Mouse (Mus musculus) hindbrain, embryonic 15.5 days (tissue): ENCODE data around the gene Sesn1. TPM values are rescaled to one million over a fixed set of nuclear protein-coding genes. Genes with fewer than 3 reads are reported as not detected.

Source experiments
- ATAC-seq: fragments of 200-750 bp; cut with Nextera tagmentation; 2 replicates; pipeline ENCODE4 v1.8.0; 2017; ENCODE audit warnings: low read depth, moderate number of reproducible peaks, moderate TSS enrichment; ENCODE audit not compliant: low FRiP score
- H3K27ac ChIP-seq: fragments of 300-500 bp; sonication (generic); replicated peaks from 2 replicates; pipeline ENCODE4 v1.5.1; 2015; ENCODE audit warnings: mild to moderate bottlenecking, inconsistent platforms
- H3K27me3 ChIP-seq: fragments of 300-500 bp; sonication (generic); 2 replicates; pipeline ENCODE4 v1.6.1; 2015; ENCODE audit warnings: control low read depth, inconsistent platforms
- H3K36me3 ChIP-seq: fragments of 300-500 bp; sonication (generic); 2 replicates; pipeline ENCODE4 v1.6.1; 2015; ENCODE audit warnings: control low read depth, inconsistent platforms
- H3K4me1 ChIP-seq: fragments of 300-500 bp; sonication (generic); replicated peaks from 2 replicates; pipeline ENCODE4 v1.6.1; 2015; ENCODE audit warnings: control low read depth, inconsistent platforms
- H3K4me2 ChIP-seq: fragments of 300-500 bp; sonication (generic); 2 replicates; pipeline ENCODE4 v1.6.1; 2015; ENCODE audit warnings: moderate library complexity, mild to moderate bottlenecking, inconsistent platforms
- H3K4me3 ChIP-seq: fragments of 300-500 bp; sonication (generic); 2 replicates; pipeline ENCODE4 v1.5.1; 2015; ENCODE audit warnings: mild to moderate bottlenecking, inconsistent platforms
- H3K9ac ChIP-seq: fragments of 300-500 bp; sonication (generic); 2 replicates; pipeline ENCODE4 v1.6.1; 2015; ENCODE audit warnings: inconsistent platforms
- H3K9me3 ChIP-seq: fragments of 300-500 bp; sonication (generic); 2 replicates; pipeline ENCODE4 v1.6.1; 2016; ENCODE audit warnings: control low read depth, inconsistent platforms
- WGBS: fragments of 180-500 bp; shearing (Covaris S2); methylation state at CpG from one replicate; pipeline ENCODE4 v1.1.7; 2015; 5-methylcytosine and 5-hydroxymethylcytosine counted together
- polyA plus RNA-seq: library from polyadenylated mRNA; unstranded; fragments of >200 nt; fragmentation: Nextera tagmentation; extraction: Ambion mirVana; gene quantifications from 2 replicates; pipeline ENCODE4 v1.2.1, GENCODE M21; 2015

Gene Sesn1
- polyA plus RNA-seq, 1 experiment from 2014 or later = 37.4 TPM

GRCm38 (mm10) chr10:41896425-41896824 is 86.7 kb downstream of the Sesn1 start:
- Histone ChIP-seq H3K4me1 (peaks cover 10% of the 10 kb centered on the region; the same call in 1 of the 2 replicates), H3K9me3 (no peaks in the 10 kb centered on the region), H3K27ac (no peak overlapping the region), H3K9ac (no peak overlapping the region), H3K36me3 (peaks cover 20% of the 10 kb centered on the region), H3K4me3 (no peak overlapping the region), H3K27me3 (no peaks in the 10 kb centered on the region), H3K4me2 (no peak overlapping the region)
- no peak for ATAC-seq

DNA sequence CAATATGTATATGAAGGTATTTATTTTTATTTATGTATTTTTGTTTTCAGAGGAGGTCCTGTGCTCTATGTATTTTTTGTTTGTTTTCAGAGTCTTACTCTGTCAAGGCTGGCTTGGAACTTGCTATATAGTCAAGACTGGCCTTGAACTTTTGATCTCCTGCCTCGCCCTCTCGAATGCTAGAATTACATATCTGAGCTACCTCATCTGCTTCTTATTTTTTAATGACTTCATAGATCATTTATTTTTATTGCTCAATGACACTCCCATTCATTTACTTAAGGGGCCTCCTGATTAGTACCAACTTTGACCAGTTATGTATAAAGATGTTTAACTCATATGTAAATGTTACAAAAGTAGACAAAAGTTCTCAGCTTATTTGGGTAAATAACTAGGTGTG is 87.1 kb downstream of the Sesn1 start:
- H3K36me3 ChIP-seq = peaks cover 20% of the 10 kb centered on the region
- H3K27ac ChIP-seq = no peak overlapping the region
- WGBS = 99% methylated on average over 2 of the region's 2 CpGs
- no peak overlapping the region for H3K4me3 ChIP-seq
- no peak for ATAC-seq
- H3K4me1 ChIP-seq = peaks cover 10% of the 10 kb centered on the region; the same call in 1 of the 2 replicates
- H3K9ac ChIP-seq = no peak overlapping the region
- H3K27me3 ChIP-seq = no peaks in the 10 kb centered on the region
- H3K4me2 ChIP-seq = no peak overlapping the region
- no peaks in the 10 kb centered on the region for H3K9me3 ChIP-seq

GRCm38 (mm10) chr10:41901456-41901855 is 91.7 kb downstream of the Sesn1 start:
- H3K9me3 ChIP-seq = no peaks in the 10 kb centered on the region
- WGBS = 90% methylated on average over 8 of the region's 8 CpGs
- H3K4me2 ChIP-seq = no peak overlapping the region
- H3K27me3 ChIP-seq = no peaks in the 10 kb centered on the region
- H3K9ac ChIP-seq = no peak overlapping the region
- no peak overlapping the region for H3K4me3 ChIP-seq
- ATAC-seq = no peak
- H3K27ac ChIP-seq = no peak overlapping the region
- no peaks in the 10 kb centered on the region for H3K4me1 ChIP-seq
- H3K36me3 ChIP-seq = peaks cover 47% of the 10 kb centered on the region

DNA sequence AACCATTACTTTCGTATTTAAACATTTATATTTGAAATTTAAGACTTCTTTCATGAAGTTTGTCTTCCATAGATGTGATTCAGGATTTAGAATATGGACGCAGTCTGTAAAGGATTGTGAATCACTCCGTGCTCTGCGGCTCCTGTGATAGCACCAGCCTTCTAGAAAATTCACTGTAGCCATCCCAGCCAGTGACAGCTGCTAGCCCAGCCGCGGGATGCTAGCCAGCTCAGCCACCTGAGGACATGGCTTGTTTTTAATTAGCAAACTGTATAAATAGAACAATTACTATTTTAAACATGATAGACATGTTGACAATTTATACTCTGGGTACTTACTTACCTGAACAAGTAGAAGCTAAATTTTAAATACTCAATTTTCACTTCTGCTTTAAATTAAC is 92.1 kb downstream of the Sesn1 start:
- Histone ChIP-seq H3K4me3 (no peak overlapping the region), H3K27me3 (no peaks in the 10 kb centered on the region), H3K9ac (no peak overlapping the region), H3K36me3 (peaks cover 50% of the 10 kb centered on the region), H3K4me1 (no peaks in the 10 kb centered on the region), H3K27ac (no peak overlapping the region), H3K4me2 (no peak overlapping the region), H3K9me3 (no peaks in the 10 kb centered on the region)
- no peak for ATAC-seq
- WGBS = 85% methylated on average over 6 of the region's 6 CpGs

GRCm38 (mm10) chr10:41907473-41907872 is 97.7 kb downstream of the Sesn1 start:
- Histone ChIP-seq H3K4me3 (no peak overlapping the region), H3K36me3 (peaks cover 41% of the 10 kb centered on the region), H3K4me1 (no peaks in the 10 kb centered on the region), H3K9me3 (no peaks in the 10 kb centered on the region), H3K4me2 (no peak overlapping the region), H3K9ac (no peak overlapping the region), H3K27me3 (no peaks in the 10 kb centered on the region), H3K27ac (no peak overlapping the region)
- WGBS = 72% methylated on average over 11 of the region's 11 CpGs
- no peak for ATAC-seq

GRCm38 (mm10) chr10:41907950-41908349 is 98.2 kb downstream of the Sesn1 start:
- 81% methylated on average over 4 of the region's 4 CpGs for WGBS
- no peak overlapping the region for H3K4me2 ChIP-seq
- H3K9me3 ChIP-seq = no peaks in the 10 kb centered on the region
- no peaks in the 10 kb centered on the region for H3K27me3 ChIP-seq
- H3K4me1 ChIP-seq = no peaks in the 10 kb centered on the region
- H3K36me3 ChIP-seq = peaks cover 36% of the 10 kb centered on the region
- no peak for ATAC-seq
- H3K4me3 ChIP-seq = no peak overlapping the region
- no peak overlapping the region for H3K27ac ChIP-seq
- H3K9ac ChIP-seq = no peak overlapping the region

GRCm38 (mm10) chr10:41908899-41909298 is 99.2 kb downstream of the Sesn1 start:
- 50% methylated on average over 6 of the region's 6 CpGs for WGBS
- H3K9ac ChIP-seq = no peak overlapping the region
- H3K4me2 ChIP-seq = no peak overlapping the region
- H3K36me3 ChIP-seq = peaks cover 30% of the 10 kb centered on the region
- H3K27ac ChIP-seq = no peak overlapping the region
- H3K4me1 ChIP-seq = no peaks in the 10 kb centered on the region
- no peak overlapping the region for H3K4me3 ChIP-seq
- H3K9me3 ChIP-seq = no peaks in the 10 kb centered on the region
- H3K27me3 ChIP-seq = no peaks in the 10 kb centered on the region
- ATAC-seq = peak; percentile 74; the same call in 1 of the 2 replicates

DNA sequence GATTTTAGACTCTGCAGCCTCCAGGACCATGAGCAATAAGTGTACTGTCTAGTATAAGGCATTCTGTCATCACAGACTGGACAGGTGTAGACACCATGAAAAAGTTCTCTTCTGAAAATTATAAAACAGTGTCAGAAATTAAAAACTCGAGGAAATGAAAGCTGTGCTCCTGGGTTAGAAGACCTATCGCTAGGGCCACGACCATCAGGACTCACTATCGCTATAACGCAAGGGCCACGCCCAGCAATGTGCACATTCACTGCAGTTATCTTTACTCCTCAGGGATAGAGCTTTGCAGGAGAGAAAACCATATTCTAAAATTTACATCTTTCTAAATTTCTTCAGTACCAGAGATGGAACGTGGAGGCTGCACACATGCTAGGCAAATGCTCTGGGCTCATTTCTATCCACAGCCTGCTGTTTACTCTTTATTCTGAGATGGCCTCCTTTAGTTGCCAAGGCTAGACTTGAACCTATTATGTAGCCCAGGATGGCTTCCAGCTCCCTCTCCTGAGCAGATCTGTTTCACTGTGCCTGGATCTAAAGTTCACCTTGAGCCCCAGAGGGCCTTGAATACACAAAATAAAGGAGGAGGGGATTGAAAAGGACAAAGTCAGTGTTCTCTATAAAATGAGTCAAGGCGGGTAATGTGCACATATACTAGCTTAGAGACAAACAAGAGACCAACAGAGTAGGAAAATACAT is 102.7 kb downstream of the Sesn1 start:
- H3K4me1 ChIP-seq = no peaks in the 10 kb centered on the region
- no peak overlapping the region for H3K4me2 ChIP-seq
- H3K9me3 ChIP-seq = no peaks in the 10 kb centered on the region
- H3K27me3 ChIP-seq = no peaks in the 10 kb centered on the region
- H3K27ac ChIP-seq = no peak overlapping the region
- 95% methylated on average over 8 of the region's 8 CpGs for WGBS
- no peak overlapping the region for H3K9ac ChIP-seq
- ATAC-seq = no peak
- no peaks in the 10 kb centered on the region for H3K36me3 ChIP-seq
- no peak overlapping the region for H3K4me3 ChIP-seq

GRCm38 (mm10) chr10:41926726-41927125 is 117.0 kb downstream of the Sesn1 start:
- WGBS = 61% methylated on average over 14 of the region's 14 CpGs
- H3K4me3 ChIP-seq = no peak overlapping the region
- ATAC-seq = peak; percentile 52
- H3K4me1 ChIP-seq = peaks cover 2% of the 10 kb centered on the region; the same call in 1 of the 2 replicates
- no peak overlapping the region for H3K4me2 ChIP-seq
- 0 out of 2 replicates have a peak overlapping the region, but pooled peaks have one; percentile 32 for H3K27ac ChIP-seq
- H3K36me3 ChIP-seq = no peaks in the 10 kb centered on the region
- H3K27me3 ChIP-seq = no peaks in the 10 kb centered on the region
- H3K9ac ChIP-seq = no peak overlapping the region
- no peaks in the 10 kb centered on the region; the same call in 1 of the 2 replicates for H3K9me3 ChIP-seq

GRCm38 (mm10) chr10:41930966-41931365 is 121.2 kb downstream of the Sesn1 start:
- ATAC-seq = no peak
- Histone ChIP-seq H3K9ac (no peak overlapping the region), H3K27ac (no peak overlapping the region), H3K4me1 (peaks cover 37% of the 10 kb centered on the region), H3K9me3 (no peaks in the 10 kb centered on the region), H3K4me3 (no peak overlapping the region), H3K27me3 (no peaks in the 10 kb centered on the region), H3K4me2 (no peak overlapping the region), H3K36me3 (no peaks in the 10 kb centered on the region)
- WGBS = 47% methylated on average over 4 of the region's 4 CpGs

- H3K36me3 ChIP-seq = no peaks in the 10 kb centered on the region
- no peak overlapping the region for H3K4me3 ChIP-seq
- H3K4me2 ChIP-seq = peak overlapping the region; percentile 37
- peak overlapping the region; percentile 75 for H3K27ac ChIP-seq
- H3K4me1 ChIP-seq = peaks cover 46% of the 10 kb centered on the region
- H3K9me3 ChIP-seq = no peaks in the 10 kb centered on the region
- H3K27me3 ChIP-seq = no peaks in the 10 kb centered on the region
- no peak for ATAC-seq
- no peak overlapping the region for H3K9ac ChIP-seq
- WGBS = 35% methylated on average over 12 of the region's 12 CpGs
Measured at GRCm38 (mm10) chr10:41931962-41932361, 122.2 kb downstream of the Sesn1 start.

DNA sequence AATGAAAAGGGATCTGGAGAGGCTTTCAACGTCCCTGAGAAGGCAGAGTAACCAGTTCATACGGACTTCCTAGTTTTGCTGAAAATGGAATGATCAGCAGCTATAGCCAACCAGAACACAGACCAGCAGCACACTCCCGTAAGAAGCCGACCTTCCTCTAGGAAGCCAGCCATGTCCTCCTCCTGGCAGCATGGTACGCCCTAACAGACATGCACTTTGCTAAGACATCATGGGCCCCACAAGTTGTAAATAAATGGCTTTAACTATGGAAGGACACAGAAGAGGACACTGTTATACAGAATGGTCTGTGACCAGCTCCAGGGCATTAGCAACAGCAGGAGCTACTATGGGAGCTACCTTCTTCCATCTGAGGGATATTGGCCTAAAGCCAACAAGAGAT is 123.2 kb downstream of the Sesn1 start:
- no peak for ATAC-seq
- Histone ChIP-seq H3K4me1 (peaks cover 50% of the 10 kb centered on the region), H3K9me3 (no peaks in the 10 kb centered on the region), H3K4me3 (no peak overlapping the region), H3K9ac (no peak overlapping the region), H3K36me3 (no peaks in the 10 kb centered on the region), H3K27ac (no peak overlapping the region), H3K4me2 (no peak overlapping the region), H3K27me3 (no peaks in the 10 kb centered on the region)
- WGBS = 81% methylated on average over 5 of the region's 5 CpGs

DNA sequence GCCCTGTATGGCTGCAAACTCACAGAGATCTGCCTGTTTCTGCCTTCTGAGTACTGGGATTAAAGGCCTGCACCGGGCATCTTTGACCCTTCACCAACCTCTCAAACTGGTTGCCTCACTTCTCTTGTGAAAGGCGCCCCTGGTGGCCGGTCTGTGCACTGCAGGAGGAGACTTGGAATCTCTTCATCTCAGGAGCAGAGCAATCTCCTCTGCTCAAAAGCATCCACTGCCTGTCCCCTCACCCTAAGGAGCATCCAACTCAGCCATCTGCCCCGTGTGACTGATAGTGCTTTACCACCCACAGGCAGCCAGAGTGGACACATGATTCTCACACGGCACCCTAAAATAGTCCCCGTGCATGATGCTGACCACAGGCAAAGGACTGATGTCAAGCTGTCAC is 123.8 kb downstream of the Sesn1 start:
- ATAC-seq = no peak
- no peaks in the 10 kb centered on the region for H3K27me3 ChIP-seq
- no peaks in the 10 kb centered on the region for H3K36me3 ChIP-seq
- no peak overlapping the region for H3K4me3 ChIP-seq
- no peak overlapping the region for H3K27ac ChIP-seq
- no peaks in the 10 kb centered on the region for H3K9me3 ChIP-seq
- H3K4me2 ChIP-seq = no peak overlapping the region
- WGBS = 63% methylated on average over 6 of the region's 6 CpGs
- H3K4me1 ChIP-seq = peaks cover 50% of the 10 kb centered on the region
- H3K9ac ChIP-seq = no peak overlapping the region
